Mouse (Mus musculus): ENCODE data around the gene Nsun5. TPM values are rescaled to one million over a fixed set of nuclear protein-coding genes. Genes with fewer than 3 reads are reported as not detected.
"Not testable (repeated sequence)": the region's sequence is repeated elsewhere in the genome, so short reads cannot be mapped to it uniquely, and the experiment has no call there.

The Nsun5 gene
- total RNA-seq (2021), result 10 to 100 TPM; 12.4 to 14.2 TPM
- long read RNA-seq, experiment 1, transcript Nsun5-201 (10 exons, 2,243 nt), result major isoform, 12 of 18 reads
- long read RNA-seq, experiment 1, partial matches to known transcripts, result 3 of 18 reads
- long read RNA-seq, experiment 1, other reads (novel, unspliced or antisense), result 3 of 18 reads
- long read RNA-seq, experiment 2, transcript Nsun5-201 (10 exons, 2,243 nt), result major isoform, 14 of 20 reads
- long read RNA-seq, experiment 2, partial matches to known transcripts, result 1 of 20 reads
- long read RNA-seq, experiment 2, other reads (novel, unspliced or antisense), result 5 of 20 reads

- peak; percentile 90 to 97 for DNase-seq (ENCODE audit: low spot score in 2 of 2)
Measured at GRCm38 (mm10) chr5:135369787-135370654, at the start of gene Nsun5. Gene Nsun5 (plus strand): TSS chr5:135369953.

GRCm38 (mm10) chr5:135322197-135322596, 47.6 kb upstream of the Nsun5 start:
- DNase-seq (ENCODE audit: low spot score in 2 of 2), result no peak

- DNase-seq (ENCODE audit: low spot score in 2 of 2), result no peak
Measured at GRCm38 (mm10) chr5:135326121-135326659, 43.6 kb upstream of the Nsun5 start.

- no peak for DNase-seq (ENCODE audit: low spot score in 2 of 2)
Measured at GRCm38 (mm10) chr5:135329471-135329870, 40.3 kb upstream of the Nsun5 start.

- DNase-seq (ENCODE audit: low spot score in 2 of 2), result no peak
Measured at GRCm38 (mm10) chr5:135330201-135330600, 39.6 kb upstream of the Nsun5 start.

GRCm38 (mm10) chr5:135331161-135331560, 38.6 kb upstream of the Nsun5 start:
- DNase-seq (ENCODE audit: low spot score in 2 of 2), result no peak

GRCm38 (mm10) chr5:135337575-135337974, 32.2 kb upstream of the Nsun5 start:
- DNase-seq (ENCODE audit: low spot score in 2 of 2), result no peak

GRCm38 (mm10) chr5:135345989-135346388, 23.8 kb upstream of the Nsun5 start:
- DNase-seq (ENCODE audit: low spot score in 2 of 2), result no peak

GRCm38 (mm10) chr5:135346430-135346829, 23.3 kb upstream of the Nsun5 start:
- no peak for DNase-seq (ENCODE audit: low spot score in 2 of 2)

GRCm38 (mm10) chr5:135347511-135348011, 22.2 kb upstream of the Nsun5 start:
- no peak for DNase-seq (ENCODE audit: low spot score in 2 of 2)

- DNase-seq (ENCODE audit: low spot score in 2 of 2), result no peak
Measured at GRCm38 (mm10) chr5:135349862-135350261, 19.9 kb upstream of the Nsun5 start, which contains the start of gene Fkbp6. Gene Fkbp6 (minus strand): TSS chr5:135350044.

GRCm38 (mm10) chr5:135351606-135352005, 18.1 kb upstream of the Nsun5 start:
- no peak for DNase-seq (ENCODE audit: low spot score in 2 of 2)

GRCm38 (mm10) chr5:135352995-135353394, 16.8 kb upstream of the Nsun5 start, which contains the start of gene Trim50:
Gene Trim50 (plus strand): TSS chr5:135353295.
- no peak for DNase-seq (ENCODE audit: low spot score in 2 of 2)

GRCm38 (mm10) chr5:135353564-135353963, 16.2 kb upstream of the Nsun5 start:
- no peak for DNase-seq (ENCODE audit: low spot score in 2 of 2)

- no peak for DNase-seq (ENCODE audit: low spot score in 2 of 2)
Measured at GRCm38 (mm10) chr5:135356090-135356489, 13.7 kb upstream of the Nsun5 start.

GRCm38 (mm10) chr5:135357556-135357955, 12.2 kb upstream of the Nsun5 start:
- peak; percentile 55 to 70 for DNase-seq (ENCODE audit: low spot score in 2 of 2)

- no peak for DNase-seq (ENCODE audit: low spot score in 2 of 2)
Measured at GRCm38 (mm10) chr5:135359772-135360171, 10.0 kb upstream of the Nsun5 start.

- no peak for DNase-seq (ENCODE audit: low spot score in 2 of 2)
Measured at GRCm38 (mm10) chr5:135362572-135362971, 7.2 kb upstream of the Nsun5 start.

GRCm38 (mm10) chr5:135363540-135363939, 6.2 kb upstream of the Nsun5 start:
- DNase-seq (ENCODE audit: low spot score in 2 of 2), result no peak

GRCm38 (mm10) chr5:135367841-135368240, 1.9 kb upstream of the Nsun5 start:
- DNase-seq (ENCODE audit: low spot score in 2 of 2), result no peak

- DNase-seq (ENCODE audit: low spot score in 2 of 2), result no peak
Measured at GRCm38 (mm10) chr5:135368312-135368711, 1.4 kb upstream of the Nsun5 start.

GRCm38 (mm10) chr5:135369196-135369595, 557 bp upstream of the Nsun5 start:
- DNase-seq (ENCODE audit: low spot score in 2 of 2), result not testable (repeated sequence)
